Mouse (Mus musculus): ENCODE data around the gene Olfr1016. TPM values are rescaled to one million over a fixed set of nuclear protein-coding genes. Genes with fewer than 3 reads are reported as not detected.

Gene Olfr1016
- polyA plus RNA-seq (2015; fragmentation: Nextera tagmentation; extraction: Ambion mirVana), result not detected in 2 replicates

GRCm38 (mm10) chr2:85802444-85802843 is at the start of gene Olfr1016:
Gene Olfr1016, minus strand, starts transcription at chr2:85802544.
- no peaks in the 10 kb centered on the region for H3K36me3 ChIP-seq (ENCODE audit: poor library complexity, severe bottlenecking)
- no peak within 1 kb of the TSS for H3K4me2 ChIP-seq
- 94% methylated on average over 2 of the region's 2 CpGs for WGBS
- H3K27me3 ChIP-seq, result no peaks in the 10 kb centered on the region
- no peak within 1 kb of the TSS for H3K4me3 ChIP-seq
- H3K27ac ChIP-seq, result no peak within 1 kb of the TSS
- no peak within 1 kb of the TSS for H3K9ac ChIP-seq
- no peak for ATAC-seq
- H3K9me3 ChIP-seq (replicated peaks), result no peaks in the 10 kb centered on the region
- H3K4me1 ChIP-seq, result no peaks in the 10 kb centered on the region

GRCm38 (mm10) chr2:85846730-85847129 is 44.4 kb upstream of the Olfr1016 start, which contains the start of gene Olfr1020:
Gene Olfr1020, plus strand, starts transcription at chr2:85847030.
- no peak within 1 kb of the TSS for H3K27ac ChIP-seq
- no peak within 1 kb of the TSS for H3K4me3 ChIP-seq
- H3K36me3 ChIP-seq (ENCODE audit: poor library complexity, severe bottlenecking), result no peaks in the 10 kb centered on the region
- no peak within 1 kb of the TSS for H3K9ac ChIP-seq
- H3K27me3 ChIP-seq, result no peaks in the 10 kb centered on the region
- 91% methylated on average over 1 of the region's 1 CpGs for WGBS
- H3K4me1 ChIP-seq, result no peaks in the 10 kb centered on the region
- H3K4me2 ChIP-seq, result no peak within 1 kb of the TSS
- no peaks in the 10 kb centered on the region for H3K9me3 ChIP-seq (replicated peaks)
- no peak for ATAC-seq

- Histone ChIP-seq H3K36me3 (ENCODE audit: poor library complexity, severe bottlenecking) (no peaks in the 10 kb centered on the region), H3K4me3 (no peak within 1 kb of the TSS), H3K9me3 (replicated peaks) (no peaks in the 10 kb centered on the region), H3K4me2 (no peak within 1 kb of the TSS), H3K9ac (no peak within 1 kb of the TSS), H3K4me1 (no peaks in the 10 kb centered on the region), H3K27ac (no peak within 1 kb of the TSS), H3K27me3 (no peaks in the 10 kb centered on the region)
- no peak for ATAC-seq
Measured at GRCm38 (mm10) chr2:85845383-85845782, 43.0 kb upstream of the Olfr1016 start, which contains the start of gene Olfr1019. Gene Olfr1019, minus strand, starts transcription at chr2:85845483.

- Histone ChIP-seq H3K27me3 (no peaks in the 10 kb centered on the region), H3K4me3 (no peak within 1 kb of the TSS), H3K27ac (no peak within 1 kb of the TSS), H3K36me3 (ENCODE audit: poor library complexity, severe bottlenecking) (no peaks in the 10 kb centered on the region), H3K4me2 (no peak within 1 kb of the TSS), H3K4me1 (no peaks in the 10 kb centered on the region), H3K9me3 (replicated peaks) (no peaks in the 10 kb centered on the region), H3K9ac (no peak within 1 kb of the TSS)
- no peak for ATAC-seq
Measured at GRCm38 (mm10) chr2:85818179-85818578, 15.8 kb upstream of the Olfr1016 start, which contains the start of gene Olfr1018. Gene Olfr1018, plus strand, starts transcription at chr2:85818479.

- WGBS, result 95% methylated on average over 4 of the region's 4 CpGs
- H3K9ac ChIP-seq, result no peak overlapping the region
Measured at GRCm38 (mm10) chr2:85804501-85804900, 2.2 kb upstream of the Olfr1016 start.

GRCm38 (mm10) chr2:85792331-85792730 is 10.0 kb downstream of the Olfr1016 start:
- no peaks in the 10 kb centered on the region for H3K27me3 ChIP-seq
- H3K9ac ChIP-seq, result no peak overlapping the region
- WGBS, result 14% methylated on average over 2 of the region's 2 CpGs
- H3K4me3 ChIP-seq, result no peak overlapping the region
- ATAC-seq, result peak; percentile 53; the same call in 1 of the 2 replicates
- H3K27ac ChIP-seq, result no peak overlapping the region
- no peaks in the 10 kb centered on the region for H3K4me1 ChIP-seq
- no peaks in the 10 kb centered on the region for H3K36me3 ChIP-seq (ENCODE audit: poor library complexity, severe bottlenecking)
- H3K9me3 ChIP-seq (replicated peaks), result no peaks in the 10 kb centered on the region
- H3K4me2 ChIP-seq, result no peak overlapping the region

More at GRCm38 (mm10) chr2:85804501-85804900, 2.2 kb upstream of the Olfr1016 start:
- H3K4me1 ChIP-seq, result no peaks in the 10 kb centered on the region
- H3K36me3 ChIP-seq (ENCODE audit: poor library complexity, severe bottlenecking), result no peaks in the 10 kb centered on the region
- no peak overlapping the region for H3K4me2 ChIP-seq
- H3K9me3 ChIP-seq (replicated peaks), result no peaks in the 10 kb centered on the region
- no peak overlapping the region for H3K4me3 ChIP-seq
- H3K27me3 ChIP-seq, result no peaks in the 10 kb centered on the region
- no peak for ATAC-seq
- H3K27ac ChIP-seq, result no peak overlapping the region

GRCm38 (mm10) chr2:85781717-85782116 is 20.6 kb downstream of the Olfr1016 start, which contains the start of gene Olfr1015:
Gene Olfr1015, plus strand, starts transcription at chr2:85782017.
- Histone ChIP-seq H3K36me3 (ENCODE audit: poor library complexity, severe bottlenecking) (no peaks in the 10 kb centered on the region), H3K27me3 (no peaks in the 10 kb centered on the region), H3K4me1 (no peaks in the 10 kb centered on the region), H3K4me3 (no peak within 1 kb of the TSS), H3K27ac (no peak within 1 kb of the TSS), H3K4me2 (no peak within 1 kb of the TSS), H3K9me3 (replicated peaks) (no peaks in the 10 kb centered on the region), H3K9ac (no peak within 1 kb of the TSS)
- no peak for ATAC-seq

GRCm38 (mm10) chr2:85772413-85772812 is 29.9 kb downstream of the Olfr1016 start, which contains the start of gene Olfr1014:
Gene Olfr1014, plus strand, starts transcription at chr2:85772713.
- no peak for ATAC-seq
- H3K27me3 ChIP-seq, result no peaks in the 10 kb centered on the region
- H3K27ac ChIP-seq, result no peak within 1 kb of the TSS
- H3K9ac ChIP-seq, result no peak within 1 kb of the TSS
- H3K9me3 ChIP-seq (replicated peaks), result no peaks in the 10 kb centered on the region
- H3K36me3 ChIP-seq (ENCODE audit: poor library complexity, severe bottlenecking), result no peaks in the 10 kb centered on the region
- H3K4me2 ChIP-seq, result no peak within 1 kb of the TSS
- no peak within 1 kb of the TSS for H3K4me3 ChIP-seq
- H3K4me1 ChIP-seq, result no peaks in the 10 kb centered on the region

- Histone ChIP-seq H3K27ac (no peak within 1 kb of the TSS), H3K4me3 (no peak within 1 kb of the TSS), H3K4me1 (no peaks in the 10 kb centered on the region), H3K9me3 (replicated peaks) (no peaks in the 10 kb centered on the region), H3K36me3 (ENCODE audit: poor library complexity, severe bottlenecking) (no peaks in the 10 kb centered on the region), H3K9ac (no peak within 1 kb of the TSS), H3K27me3 (no peaks in the 10 kb centered on the region), H3K4me2 (no peak within 1 kb of the TSS)
- ATAC-seq, result no peak
Measured at GRCm38 (mm10) chr2:85766798-85767197, 35.5 kb downstream of the Olfr1016 start, which contains the start of gene Olfr1013. Gene Olfr1013, plus strand, starts transcription at chr2:85767098.

GRCm38 (mm10) chr2:85762666-85763065 is 39.7 kb downstream of the Olfr1016 start, which contains the start of gene Olfr1012:
Gene Olfr1012, minus strand, starts transcription at chr2:85762766.
- no peaks in the 10 kb centered on the region for H3K36me3 ChIP-seq (ENCODE audit: poor library complexity, severe bottlenecking)
- WGBS, result 81% methylated on average over 1 of the region's 1 CpGs
- ATAC-seq, result no peak
- no peak within 1 kb of the TSS for H3K4me2 ChIP-seq
- H3K9me3 ChIP-seq (replicated peaks), result no peaks in the 10 kb centered on the region
- H3K27me3 ChIP-seq, result no peaks in the 10 kb centered on the region
- no peak within 1 kb of the TSS for H3K9ac ChIP-seq
- no peak within 1 kb of the TSS for H3K4me3 ChIP-seq
- no peak within 1 kb of the TSS for H3K27ac ChIP-seq
- no peaks in the 10 kb centered on the region for H3K4me1 ChIP-seq

GRCm38 (mm10) chr2:85753822-85754221 is 48.5 kb downstream of the Olfr1016 start:
- H3K4me2 ChIP-seq, result no peak overlapping the region
- no peaks in the 10 kb centered on the region for H3K9me3 ChIP-seq (replicated peaks)
- no peaks in the 10 kb centered on the region for H3K4me1 ChIP-seq
- H3K9ac ChIP-seq, result no peak overlapping the region
- H3K27ac ChIP-seq, result no peak overlapping the region
- H3K27me3 ChIP-seq, result no peaks in the 10 kb centered on the region
- no peak overlapping the region for H3K4me3 ChIP-seq
- no peak for ATAC-seq
- WGBS, result 81% methylated on average over 4 of the region's 4 CpGs
- H3K36me3 ChIP-seq (ENCODE audit: poor library complexity, severe bottlenecking), result no peaks in the 10 kb centered on the region
